Mouse (Mus musculus) liver, embryonic 14.5 days (tissue): ENCODE results near the gene Olfr1079. TPM values are rescaled to one million over a fixed set of nuclear protein-coding genes. Genes with fewer than 3 reads are reported as not detected.
"Not testable (repeated sequence)": the region's sequence is repeated elsewhere in the genome, so short reads cannot be mapped to it uniquely, and the experiment has no call there.

Experiments
- ATAC-seq: fragments of 200-750 bp; cut with Nextera tagmentation; 2 replicates; pipeline ENCODE4 v1.8.0; 2017; ENCODE audit warnings: moderate number of reproducible peaks, mild to moderate bottlenecking, moderate library complexity; ENCODE audit not compliant: insufficient read depth
- DNase-seq, 3 experiments: peaks; one replicate each; pipeline ENCODE4 v3.0.0-alpha.2; 2012 to 2013; ENCODE audit warnings: low read depth in 3 of 3, low spot score in 3 of 3
- H3K27ac ChIP-seq: fragments of 300-500 bp; sonication (generic); 2 replicates; pipeline ENCODE4 v1.5.1; 2014; ENCODE audit warnings: moderate library complexity, mild to moderate bottlenecking, control low read depth, inconsistent platforms
- H3K27me3 ChIP-seq: fragments of 300-500 bp; sonication (generic); 2 replicates; pipeline ENCODE4 v1.6.1; 2014; ENCODE audit warnings: mild to moderate bottlenecking, low read length, moderate library complexity; ENCODE audit not compliant: control insufficient read depth, insufficient read depth
- H3K36me3 ChIP-seq: fragments of 300-500 bp; sonication (generic); replicated peaks from 2 replicates; pipeline ENCODE4 v1.6.1; 2014; ENCODE audit warnings: low read depth; ENCODE audit not compliant: control insufficient read depth, insufficient read depth
- H3K4me1 ChIP-seq, 2 experiments: fragments of 200-500 bp in 1 of 2; fragments of 300-500 bp in 1 of 2; sonication (generic) in 1 of 2; replicated peaks; 2 replicates each; pipeline ENCODE4 v1.6.1; 2012 to 2014; ENCODE audit warnings: antibody characterized with exemption in 1 of 2, inconsistent platforms in 1 of 2, low read length in 1 of 2; ENCODE audit not compliant: control insufficient read depth in 2 of 2, insufficient read depth in 2 of 2
- H3K4me2 ChIP-seq: fragments of 300-500 bp; sonication (generic); 2 replicates; pipeline ENCODE4 v1.6.1; 2014; ENCODE audit warnings: low read depth, mild to moderate bottlenecking, control low read depth, moderate library complexity
- H3K4me3 ChIP-seq, 2 experiments: fragments of 200-500 bp in 1 of 2; fragments of 300-500 bp in 1 of 2; sonication (generic) in 1 of 2; 2 replicates each; pipeline ENCODE4 v1.5.1; 2012 to 2014; ENCODE audit warnings: low read depth in 2 of 2, low read length in 2 of 2, mild to moderate bottlenecking in 2 of 2, control low read depth in 1 of 2, inconsistent platforms in 1 of 2, moderate library complexity in 1 of 2; ENCODE audit not compliant: insufficient read depth in 1 of 2
- H3K9ac ChIP-seq: fragments of 300-500 bp; sonication (generic); replicated peaks from 2 replicates; pipeline ENCODE4 v1.6.1; 2014; ENCODE audit warnings: mild to moderate bottlenecking, control low read depth, moderate library complexity
- H3K9me3 ChIP-seq: fragments of 300-500 bp; sonication (generic); 2 replicates; pipeline ENCODE4 v1.6.1; 2016; ENCODE audit warnings: low read length, mixed read lengths; ENCODE audit not compliant: control insufficient read depth
- CTCF ChIP-seq: IDR thresholded peaks from 2 replicates; pipeline ENCODE4 v1.5.1; 2016; ENCODE audit warnings: antibody characterized with exemption, low read depth, control low read depth
- EP300 ChIP-seq: IDR thresholded peaks from 2 replicates; pipeline ENCODE4 v1.6.1; 2016; ENCODE audit warnings: antibody characterized with exemption, low read depth
- WGBS: fragments of 180-500 bp; shearing (Covaris S2); extraction: QIAGEN DNeasy Blood & Tissue Kit; methylation state at CpG from one replicate; pipeline ENCODE4 v1.1.7; 2014; ENCODE audit not compliant: insufficient replicate concordance; 5-methylcytosine and 5-hydroxymethylcytosine counted together
- polyA plus RNA-seq, 2 experiments: library from polyadenylated mRNA; depleted of rRNA in 1 of 2; stranded (reverse) in 1 of 2; unstranded in 1 of 2; fragments of >200 nt; fragmentation: Nextera tagmentation in 1 of 2; extraction: Ambion mirVana in 1 of 2; gene quantifications; 2 replicates each; pipeline versions ENCODE4 v1.2.1 to v1.2.3; 2012 to 2014

Gene Olfr1079
- polyA plus RNA-seq (2012; rRNA removed) (not detected in 2 replicates), polyA plus RNA-seq (2014; fragmentation: Nextera tagmentation; extraction: Ambion mirVana) (not detected in 2 replicates)

DNA sequence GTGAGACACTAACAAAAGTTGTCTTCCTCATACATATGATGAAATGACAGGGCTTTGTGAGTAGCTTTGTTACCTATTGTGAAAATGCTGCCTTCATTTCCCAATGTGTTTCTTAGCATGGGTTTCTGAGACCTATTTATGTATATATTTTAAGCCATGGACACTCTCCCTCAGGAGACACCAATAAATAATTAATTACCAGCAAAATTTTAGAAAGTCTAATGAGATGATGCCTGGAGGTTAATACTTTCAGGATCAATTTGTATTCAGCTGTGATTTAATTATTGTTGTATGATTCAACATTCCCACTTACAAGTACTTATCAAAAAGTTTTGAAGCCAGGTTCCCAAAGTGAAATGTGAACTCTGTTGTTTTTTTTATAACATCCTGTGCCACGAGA is at the start of gene Olfr1079:
Olfr1079 (minus strand) TSS at position 101 of the 400 bp plus-strand sequence.
- Histone ChIP-seq H3K4me1 (no peaks in the 10 kb centered on the region), H3K36me3 (no peaks in the 10 kb centered on the region), H3K9ac (no peak within 1 kb of the TSS), H3K27me3 (no peaks in the 10 kb centered on the region), H3K27ac (no peak within 1 kb of the TSS), H3K9me3 (no peaks in the 10 kb centered on the region), H3K4me3 (no peak within 1 kb of the TSS), H3K4me2 (no peak within 1 kb of the TSS)
- DNase-seq, result no peak
- no peak for TF ChIP-seq CTCF
- TF ChIP-seq EP300, result no peak
- ATAC-seq, result no peak
- 33% methylated on average over 1 of the region's 1 CpGs for WGBS

DNA sequence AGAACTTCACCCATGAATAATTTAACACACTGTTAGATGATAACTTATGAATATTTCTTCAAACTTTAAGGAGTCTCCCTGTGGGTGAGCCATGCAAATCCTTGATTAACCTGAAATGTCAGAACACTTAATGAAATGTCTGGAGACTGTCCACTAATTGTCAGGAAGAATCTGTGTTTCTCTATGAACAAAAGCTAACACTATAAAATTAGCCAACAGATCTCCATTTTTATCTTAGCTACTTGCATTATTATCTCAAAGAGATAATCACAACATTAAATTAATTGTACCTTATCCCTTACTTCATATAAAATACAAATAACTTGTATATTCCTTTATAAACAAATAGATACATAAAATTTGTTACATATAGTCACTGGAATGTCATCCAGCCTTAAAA is 15.9 kb upstream of the Olfr1079 start, which contains the start of gene Olfr1080:
Olfr1080 (minus strand) TSS at position 101 of the 400 bp plus-strand sequence.
- H3K4me1 ChIP-seq, ATAC-seq, H3K27me3 ChIP-seq, H3K4me2 ChIP-seq, H3K4me3 ChIP-seq, H3K9me3 ChIP-seq, H3K27ac ChIP-seq, H3K9ac ChIP-seq, DNase-seq, H3K36me3 ChIP-seq: not testable (repeated sequence)

DNA sequence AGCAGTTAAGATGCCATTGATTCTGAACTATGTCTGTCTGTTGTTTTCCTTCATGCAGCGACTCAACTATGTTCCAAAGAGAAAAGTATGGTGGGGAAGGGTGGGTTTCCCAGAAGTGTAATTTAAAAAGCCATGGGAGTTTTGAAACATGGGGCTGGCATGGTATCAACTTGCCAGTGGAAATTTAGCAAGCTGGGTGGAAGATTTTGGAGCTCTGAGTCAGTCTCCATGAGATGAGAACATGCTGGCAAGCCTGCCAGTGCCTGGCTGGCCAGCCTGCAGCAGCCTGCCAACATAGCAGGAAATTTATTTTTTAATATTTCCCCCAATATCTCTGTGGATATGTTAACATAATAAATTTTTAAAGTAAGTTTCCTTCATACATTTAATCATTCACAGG is 11.3 kb downstream of the Olfr1079 start:
- Histone ChIP-seq H3K36me3 (no peaks in the 10 kb centered on the region), H3K4me2 (no peak overlapping the region), H3K4me1 (no peaks in the 10 kb centered on the region), H3K9ac (no peak overlapping the region), H3K27me3 (no peaks in the 10 kb centered on the region), H3K27ac (no peak overlapping the region), H3K4me3 (no peak overlapping the region), H3K9me3 (no peaks in the 10 kb centered on the region)
- DNase-seq, result no peak
- no peak for TF ChIP-seq EP300
- no peak for TF ChIP-seq CTCF
- ATAC-seq, result no peak
- WGBS, result 16% methylated on average over 1 of the region's 1 CpGs

DNA sequence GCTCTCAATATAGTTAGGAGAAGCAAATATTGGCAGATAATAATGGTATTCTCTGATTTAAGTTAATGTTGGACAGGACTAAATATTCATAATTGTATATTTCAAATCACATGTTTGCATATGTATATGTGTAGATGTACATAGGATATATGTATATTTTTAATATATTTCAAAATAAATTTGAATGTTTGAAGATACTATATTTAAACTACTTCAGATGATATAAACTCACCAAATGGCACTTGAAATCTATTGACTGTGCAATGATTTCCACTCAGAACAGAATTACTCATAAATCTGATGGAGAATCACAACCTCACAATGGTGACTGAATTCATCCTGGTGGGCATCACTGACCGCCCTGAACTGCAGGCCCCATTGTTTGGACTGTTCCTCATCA is 34.1 kb downstream of the Olfr1079 start, which contains the start of gene Olfr1076:
Olfr1076 (plus strand) TSS at position 301 of the 400 bp plus-strand sequence.
- H3K4me3 ChIP-seq, result no peak within 1 kb of the TSS
- ATAC-seq, result no peak
- TF ChIP-seq CTCF (no peak), EP300 (no peak)
- no peaks in the 10 kb centered on the region for H3K36me3 ChIP-seq
- no peaks in the 10 kb centered on the region for H3K4me1 ChIP-seq
- DNase-seq, result no peak
- H3K9ac ChIP-seq, result no peak within 1 kb of the TSS
- H3K9me3 ChIP-seq, result no peaks in the 10 kb centered on the region
- WGBS, result 49% methylated on average over 1 of the region's 1 CpGs
- no peak within 1 kb of the TSS for H3K27ac ChIP-seq
- H3K4me2 ChIP-seq, result no peak within 1 kb of the TSS
- no peaks in the 10 kb centered on the region for H3K27me3 ChIP-seq

DNA sequence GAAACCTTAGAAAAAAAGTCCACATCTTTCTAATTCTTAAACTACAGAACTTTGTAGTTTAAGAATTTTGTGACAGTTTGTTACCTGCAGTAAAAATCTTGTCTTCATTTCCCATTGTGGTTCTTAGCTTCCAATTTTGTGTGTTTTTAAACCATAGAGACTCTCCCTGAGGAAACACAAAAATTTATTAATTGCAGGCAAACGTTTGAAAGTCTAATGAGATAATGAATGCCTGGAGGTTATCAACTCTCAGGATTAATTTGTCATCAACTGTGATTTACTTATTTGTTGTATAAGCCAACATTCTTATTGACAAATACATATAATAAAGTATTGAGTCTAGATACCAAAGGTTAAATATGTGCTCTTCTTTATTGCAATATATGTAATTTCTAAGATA is 55.0 kb downstream of the Olfr1079 start, which contains the start of gene Olfr228:
Olfr228 (minus strand) TSS at position 101 of the 400 bp plus-strand sequence.
- 30% methylated on average over 1 of the region's 1 CpGs for WGBS
- DNase-seq (no peak), ATAC-seq (no peak)
- Histone ChIP-seq H3K36me3 (no peaks in the 10 kb centered on the region), H3K27ac (no peak within 1 kb of the TSS), H3K9me3 (no peaks in the 10 kb centered on the region), H3K9ac (no peak within 1 kb of the TSS), H3K4me1 (no peaks in the 10 kb centered on the region), H3K27me3 (no peaks in the 10 kb centered on the region), H3K4me3 (no peak within 1 kb of the TSS), H3K4me2 (no peak within 1 kb of the TSS)
- TF ChIP-seq EP300 (no peak), CTCF (no peak)

Other genes with a start within 250 kb of the Olfr1079 start
- not detected in 2 replicates for gene Olfr1053, start 227.2 kb downstream of the Olfr1079 start, polyA plus RNA-seq (2012; rRNA removed)
- gene Olfr1053, start 227.2 kb downstream of the Olfr1079 start, polyA plus RNA-seq (2014; fragmentation: Nextera tagmentation; extraction: Ambion mirVana), result not detected in 2 replicates
- not detected in 2 replicates for gene Olfr1054, start 207.0 kb downstream of the Olfr1079 start, polyA plus RNA-seq (2012; rRNA removed)
- not detected in 2 replicates for gene Olfr1054, start 207.0 kb downstream of the Olfr1079 start, polyA plus RNA-seq (2014; fragmentation: Nextera tagmentation; extraction: Ambion mirVana)
- not detected in 2 replicates for gene Olfr1055, start 192.2 kb downstream of the Olfr1079 start, polyA plus RNA-seq (2012; rRNA removed)
- gene Olfr1055, start 192.2 kb downstream of the Olfr1079 start, polyA plus RNA-seq (2014; fragmentation: Nextera tagmentation; extraction: Ambion mirVana), result not detected in 2 replicates
- not detected in 2 replicates for gene Olfr1056, start 180.0 kb downstream of the Olfr1079 start, polyA plus RNA-seq (2012; rRNA removed)
- gene Olfr1056, start 180.0 kb downstream of the Olfr1079 start, polyA plus RNA-seq (2014; fragmentation: Nextera tagmentation; extraction: Ambion mirVana), result not detected in 2 replicates
- gene Olfr1057, start 164.1 kb downstream of the Olfr1079 start, polyA plus RNA-seq (2012; rRNA removed), result not detected in 2 replicates
- gene Olfr1057, start 164.1 kb downstream of the Olfr1079 start, polyA plus RNA-seq (2014; fragmentation: Nextera tagmentation; extraction: Ambion mirVana), result not detected in 2 replicates
- gene Olfr1058, start 153.9 kb downstream of the Olfr1079 start, polyA plus RNA-seq (2012; rRNA removed), result not detected in 2 replicates
- gene Olfr1058, start 153.9 kb downstream of the Olfr1079 start, polyA plus RNA-seq (2014; fragmentation: Nextera tagmentation; extraction: Ambion mirVana), result not detected in 2 replicates
- gene Olfr1061, start 128.4 kb downstream of the Olfr1079 start, polyA plus RNA-seq (2012; rRNA removed), result not detected in 2 replicates
- gene Olfr1061, start 128.4 kb downstream of the Olfr1079 start, polyA plus RNA-seq (2014; fragmentation: Nextera tagmentation; extraction: Ambion mirVana), result not detected in 2 replicates
- gene Olfr1062, start 115.7 kb downstream of the Olfr1079 start, polyA plus RNA-seq (2012; rRNA removed), result not detected in 2 replicates
- gene Olfr1062, start 115.7 kb downstream of the Olfr1079 start, polyA plus RNA-seq (2014; fragmentation: Nextera tagmentation; extraction: Ambion mirVana), result not detected in 2 replicates
- not detected in 2 replicates for gene Olfr1065, start 91.9 kb downstream of the Olfr1079 start, polyA plus RNA-seq (2012; rRNA removed)
- gene Olfr1065, start 91.9 kb downstream of the Olfr1079 start, polyA plus RNA-seq (2014; fragmentation: Nextera tagmentation; extraction: Ambion mirVana), result not detected in 2 replicates
- gene Olfr1066, start 86.2 kb downstream of the Olfr1079 start, polyA plus RNA-seq (2012; rRNA removed), result not detected in 2 replicates
- gene Olfr1066, start 86.2 kb downstream of the Olfr1079 start, polyA plus RNA-seq (2014; fragmentation: Nextera tagmentation; extraction: Ambion mirVana), result not detected in 2 replicates
- gene Olfr228, start 55.1 kb downstream of the Olfr1079 start, polyA plus RNA-seq (2012; rRNA removed), result not detected in 2 replicates
- not detected in 2 replicates for gene Olfr228, start 55.1 kb downstream of the Olfr1079 start, polyA plus RNA-seq (2014; fragmentation: Nextera tagmentation; extraction: Ambion mirVana)
- not detected in 2 replicates for gene Olfr1076, start 34.0 kb downstream of the Olfr1079 start, polyA plus RNA-seq (2012; rRNA removed)
- gene Olfr1076, start 34.0 kb downstream of the Olfr1079 start, polyA plus RNA-seq (2014; fragmentation: Nextera tagmentation; extraction: Ambion mirVana), result not detected in 2 replicates
- gene Olfr1080, start 15.8 kb upstream of the Olfr1079 start, polyA plus RNA-seq (2012; rRNA removed), result not detected in 2 replicates
- gene Olfr1080, start 15.8 kb upstream of the Olfr1079 start, polyA plus RNA-seq (2014; fragmentation: Nextera tagmentation; extraction: Ambion mirVana), result not detected in 2 replicates
- gene Olfr1082, start 56.5 kb upstream of the Olfr1079 start, polyA plus RNA-seq (2012; rRNA removed), result not detected in 2 replicates
- not detected in 2 replicates for gene Olfr1082, start 56.5 kb upstream of the Olfr1079 start, polyA plus RNA-seq (2014; fragmentation: Nextera tagmentation; extraction: Ambion mirVana)
- gene Olfr1084, start 97.2 kb upstream of the Olfr1079 start, polyA plus RNA-seq (2012; rRNA removed), result not detected in 2 replicates
- gene Olfr1084, start 97.2 kb upstream of the Olfr1079 start, polyA plus RNA-seq (2014; fragmentation: Nextera tagmentation; extraction: Ambion mirVana), result not detected in 2 replicates
- not detected in 2 replicates for gene Olfr1085, start 119.5 kb upstream of the Olfr1079 start, polyA plus RNA-seq (2012; rRNA removed)
- not detected in 2 replicates for gene Olfr1085, start 119.5 kb upstream of the Olfr1079 start, polyA plus RNA-seq (2014; fragmentation: Nextera tagmentation; extraction: Ambion mirVana)
- gene Olfr1086, start 137.6 kb upstream of the Olfr1079 start, polyA plus RNA-seq (2012; rRNA removed), result not detected in 2 replicates
- gene Olfr1086, start 137.6 kb upstream of the Olfr1079 start, polyA plus RNA-seq (2014; fragmentation: Nextera tagmentation; extraction: Ambion mirVana), result not detected in 2 replicates
- gene Olfr1087, start 155.9 kb upstream of the Olfr1079 start, polyA plus RNA-seq (2012; rRNA removed), result not detected in 2 replicates
- not detected in 2 replicates for gene Olfr1087, start 155.9 kb upstream of the Olfr1079 start, polyA plus RNA-seq (2014; fragmentation: Nextera tagmentation; extraction: Ambion mirVana)
- not detected in 2 replicates for gene Olfr1089, start 191.2 kb upstream of the Olfr1079 start, polyA plus RNA-seq (2012; rRNA removed)
- not detected in 2 replicates for gene Olfr1089, start 191.2 kb upstream of the Olfr1079 start, polyA plus RNA-seq (2014; fragmentation: Nextera tagmentation; extraction: Ambion mirVana)
- not detected in 2 replicates for gene Olfr1090, start 216.5 kb upstream of the Olfr1079 start, polyA plus RNA-seq (2012; rRNA removed)
- gene Olfr1090, start 216.5 kb upstream of the Olfr1079 start, polyA plus RNA-seq (2014; fragmentation: Nextera tagmentation; extraction: Ambion mirVana), result not detected in 2 replicates
- gene Olfr1093, start 240.0 kb upstream of the Olfr1079 start, polyA plus RNA-seq (2012; rRNA removed), result not detected in 2 replicates
- gene Olfr1093, start 240.0 kb upstream of the Olfr1079 start, polyA plus RNA-seq (2014; fragmentation: Nextera tagmentation; extraction: Ambion mirVana), result not detected in 2 replicates